Mouse (Mus musculus) limb, embryonic 13.5 days (tissue): ENCODE measurements around the gene Slc1a3. TPM values are rescaled to one million over a fixed set of nuclear protein-coding genes. Genes with fewer than 3 reads are reported as not detected.

Source experiments
- ATAC-seq: fragments of 200-750 bp; cut with Nextera tagmentation; 2 replicates; pipeline ENCODE4 v1.8.0; 2017; ENCODE audit warnings: low read depth, moderate number of reproducible peaks, moderate TSS enrichment; ENCODE audit not compliant: low FRiP score
- H3K27ac ChIP-seq: fragments of 300-500 bp; sonication (generic); 2 replicates; pipeline ENCODE4 v1.5.1; 2015; ENCODE audit warnings: inconsistent platforms, mild to moderate bottlenecking, moderate library complexity
- H3K27me3 ChIP-seq: fragments of 300-500 bp; sonication (generic); 2 replicates; pipeline ENCODE4 v1.6.1; 2015; ENCODE audit warnings: mild to moderate bottlenecking, inconsistent platforms
- H3K36me3 ChIP-seq: fragments of 300-500 bp; sonication (generic); 2 replicates; pipeline ENCODE4 v1.6.1; 2015; ENCODE audit warnings: inconsistent platforms, mild to moderate bottlenecking, moderate library complexity
- H3K4me1 ChIP-seq: fragments of 300-500 bp; sonication (generic); 2 replicates; pipeline ENCODE4 v1.6.1; 2015; ENCODE audit warnings: inconsistent platforms
- H3K4me2 ChIP-seq: fragments of 300-500 bp; sonication (generic); replicated peaks from 2 replicates; pipeline ENCODE4 v1.6.1; 2015; ENCODE audit warnings: inconsistent platforms, mild to moderate bottlenecking, moderate library complexity
- H3K4me3 ChIP-seq: fragments of 300-500 bp; sonication (generic); 2 replicates; pipeline ENCODE4 v1.5.1; 2015; ENCODE audit warnings: moderate library complexity, mild to moderate bottlenecking, inconsistent platforms
- H3K9ac ChIP-seq: fragments of 300-500 bp; sonication (generic); 2 replicates; pipeline ENCODE4 v1.6.1; 2015; ENCODE audit warnings: mild to moderate bottlenecking, inconsistent platforms
- H3K9me3 ChIP-seq: fragments of 300-500 bp; sonication (generic); 2 replicates; pipeline ENCODE4 v1.6.1; 2016; ENCODE audit warnings: inconsistent platforms
- WGBS: fragments of 180-500 bp; shearing (Covaris S2); methylation state at CpG from one replicate; pipeline ENCODE4 v1.1.7; 2015; 5-methylcytosine and 5-hydroxymethylcytosine counted together
- polyA plus RNA-seq: library from polyadenylated mRNA; unstranded; fragments of >200 nt; fragmentation: Nextera tagmentation; extraction: Ambion mirVana; gene quantifications from 2 replicates; pipeline ENCODE4 v1.2.1, GENCODE M21; 2015

The Slc1a3 gene
- polyA plus RNA-seq, 1 experiment from 2014 or later: 39.2 TPM

GRCm38 (mm10) chr15:8588065-8588464 lies 122.5 kb downstream of the Slc1a3 start:
- Histone ChIP-seq H3K9me3 (no peaks in the 10 kb centered on the region), H3K4me1 (peaks cover 5% of the 10 kb centered on the region), H3K27me3 (no peaks in the 10 kb centered on the region), H3K4me3 (no peak overlapping the region), H3K36me3 (no peaks in the 10 kb centered on the region), H3K27ac (no peak overlapping the region), H3K9ac (no peak overlapping the region), H3K4me2 (no peak overlapping the region)
- no peak for ATAC-seq
- WGBS: 93% methylated on average over 5 of the region's 5 CpGs

GRCm38 (mm10) chr15:8586822-8587281 lies 123.7 kb downstream of the Slc1a3 start:
- Histone ChIP-seq H3K4me2 (0 out of 2 replicates have a peak overlapping the region, but pooled peaks have one; percentile 4), H3K4me1 (peaks cover 5% of the 10 kb centered on the region), H3K27me3 (no peaks in the 10 kb centered on the region), H3K4me3 (no peak overlapping the region), H3K36me3 (no peaks in the 10 kb centered on the region), H3K9ac (no peak overlapping the region), H3K9me3 (no peaks in the 10 kb centered on the region), H3K27ac (no peak overlapping the region)
- peak; percentile 75 for ATAC-seq
- 45% methylated on average over 9 of the region's 9 CpGs for WGBS

Other genes with a start within 250 kb of the Slc1a3 start
- not detected in 2 replicates for gene Gm2310, start 190.8 kb downstream of the Slc1a3 start, polyA plus RNA-seq